Mouse (Mus musculus) heart, postnatal 36 days (tissue): ENCODE measurements at regions not wholly inside any gene's neighbourhood (a gene's known extent, or its start where the extent isn't known, plus 50 kb on each side); places are given as distances from the start of the nearest gene placed in this dataset.

Experiments
- DNase-seq, 2 experiments: peaks; one replicate each; pipeline ENCODE4 v3.0.0; 2021 to 2022
- intact Hi-C: fragments of 180-260 bp; cut with DNase I; formaldehyde crosslinking; loops from one replicate; pipeline ENCODE4 v1.15.1; 2025

- DNase-seq, result no peak
- intact Hi-C loops, result no loop called here
Observed at GRCm38 (mm10) chr8:30941511-30942175, 2486.9 kb upstream of the 5930422O12Rik start.

GRCm38 (mm10) chr8:30946154-30947065 lies 2482.1 kb upstream of the 5930422O12Rik start:
- intact Hi-C loops, result no loop called here
- no peak for DNase-seq

- intact Hi-C loops, result no loop called here
- DNase-seq, result no peak
Observed at GRCm38 (mm10) chr8:30952818-30953217, 2475.7 kb upstream of the 5930422O12Rik start.

- intact Hi-C loops, result no loop called here
- no peak for DNase-seq
Observed at GRCm38 (mm10) chr8:30959436-30960180, 2468.9 kb upstream of the 5930422O12Rik start.

GRCm38 (mm10) chr8:30960486-30960885 lies 2468.0 kb upstream of the 5930422O12Rik start:
- intact Hi-C loops, result no loop called here
- DNase-seq, result no peak

GRCm38 (mm10) chr8:30962207-30962606 lies 2466.3 kb upstream of the 5930422O12Rik start:
- no peak for DNase-seq
- intact Hi-C loops, result no loop called here

- no peak for DNase-seq
- intact Hi-C loops, result no loop called here
Observed at GRCm38 (mm10) chr8:30982814-30983213, 2445.7 kb upstream of the 5930422O12Rik start.

GRCm38 (mm10) chr8:30988051-30988450 lies 2440.5 kb upstream of the 5930422O12Rik start:
- intact Hi-C loops, result no loop called here
- DNase-seq, result no peak

GRCm38 (mm10) chr8:30998657-30999056 lies 2429.9 kb upstream of the 5930422O12Rik start:
- DNase-seq, result no peak
- intact Hi-C loops, result no loop called here

GRCm38 (mm10) chr8:31000120-31000519 lies 2428.4 kb upstream of the 5930422O12Rik start:
- intact Hi-C loops, result no loop called here
- DNase-seq, result no peak

- intact Hi-C loops, result no loop called here
- DNase-seq, result no peak
Observed at GRCm38 (mm10) chr8:31001980-31002730, 2426.4 kb upstream of the 5930422O12Rik start.

- DNase-seq, result no peak
Observed at GRCm38 (mm10) chr8:31008309-31008708, 2420.2 kb upstream of the 5930422O12Rik start.

GRCm38 (mm10) chr8:31012068-31012467 lies 2416.4 kb upstream of the 5930422O12Rik start:
- intact Hi-C loops, result no loop called here
- no peak for DNase-seq

More at GRCm38 (mm10) chr8:31008309-31008708, 2420.2 kb upstream of the 5930422O12Rik start:
- intact Hi-C loops, result no loop called here

- DNase-seq, result peak; percentile 49
- intact Hi-C loops, result loop anchor here (5.0 kb wide), 1 partner anchor 110 kb away; no protein-coding TSS in a partner anchor
Observed at GRCm38 (mm10) chr8:31031721-31032591, 2396.6 kb upstream of the 5930422O12Rik start.

GRCm38 (mm10) chr8:31033281-31033680 lies 2395.2 kb upstream of the 5930422O12Rik start:
- peak; percentile 85 to 91 for DNase-seq
- intact Hi-C loops, result loop anchor here (1.0 to 5.0 kb wide), 2 partner anchors 111 to 193 kb away; no protein-coding TSS in a partner anchor

GRCm38 (mm10) chr8:31036892-31037291 lies 2391.6 kb upstream of the 5930422O12Rik start:
- no peak for DNase-seq
- intact Hi-C loops, result no loop called here
